Mouse (Mus musculus) T-helper 1 cell (primary cell): Measurements from ENCODE around the gene Ints2.

Source experiments
- in situ Hi-C: fragments of 300-600 bp; cut with MboI, MseI; formaldehyde crosslinking; loops from one replicate; pipeline ENCODE4 v1.15.1; 2025; ENCODE audit warnings: high pct_unique_total_duplicates

Gene Ints2

GRCm38 (mm10) chr11:86174173-86174572, 83.2 kb downstream of the Ints2 start:
- in situ Hi-C loops: loop anchor here (5.0 kb wide), 1 partner anchor 322 kb away; the partner anchor contains the start of gene Gm11444

- in situ Hi-C loops: loop anchor here (5.0 kb wide), 1 partner anchor 318 kb away; the partner anchor contains the start of gene Gm11444
Measured at GRCm38 (mm10) chr11:86170743-86171142, 86.6 kb downstream of the Ints2 start.
